Mouse (Mus musculus) layer of hippocampus, adult 6 months (tissue): ENCODE measurements around the gene Dnah7c. TPM values are rescaled to one million over a fixed set of nuclear protein-coding genes. Genes with fewer than 3 reads are reported as not detected.

ENCODE experiments used
- long read RNA-seq, 2 experiments: library from polyadenylated mRNA; unstranded; transcript quantifications; one replicate each; pipeline ENCODE4 v2.0.0; 2019 to 2020
- polyA plus RNA-seq: library from polyadenylated mRNA; unstranded; fragments of <200 nt; fragmentation: Nextera tagmentation; gene quantifications from 2 replicates; pipeline ENCODE4 v1.2.3, GENCODE M21; 2021

The Dnah7c gene
- polyA plus RNA-seq = 0.06 and 0.15 TPM in 2 replicates
- long read RNA-seq, experiment 1 = 0 reads
- long read RNA-seq, experiment 2 = 0 reads

GRCm38 (mm10) chr1:46425137-46425925 lies at the start of gene Dnah7c:
TSS of gene Dnah7c (plus strand) at chr1:46425592.

